Mouse (Mus musculus): ENCODE results near the gene Rnf113a1. TPM values are rescaled to one million over a fixed set of nuclear protein-coding genes. Genes with fewer than 3 reads are reported as not detected.
"Not testable (repeated sequence)": the region's sequence is repeated elsewhere in the genome, so short reads cannot be mapped to it uniquely, and the experiment has no call there.

Gene Rnf113a1
- total and polyA plus RNA-seq, 3 experiments, result 6.7 to 8.8 TPM; not detected in 1

DNA sequence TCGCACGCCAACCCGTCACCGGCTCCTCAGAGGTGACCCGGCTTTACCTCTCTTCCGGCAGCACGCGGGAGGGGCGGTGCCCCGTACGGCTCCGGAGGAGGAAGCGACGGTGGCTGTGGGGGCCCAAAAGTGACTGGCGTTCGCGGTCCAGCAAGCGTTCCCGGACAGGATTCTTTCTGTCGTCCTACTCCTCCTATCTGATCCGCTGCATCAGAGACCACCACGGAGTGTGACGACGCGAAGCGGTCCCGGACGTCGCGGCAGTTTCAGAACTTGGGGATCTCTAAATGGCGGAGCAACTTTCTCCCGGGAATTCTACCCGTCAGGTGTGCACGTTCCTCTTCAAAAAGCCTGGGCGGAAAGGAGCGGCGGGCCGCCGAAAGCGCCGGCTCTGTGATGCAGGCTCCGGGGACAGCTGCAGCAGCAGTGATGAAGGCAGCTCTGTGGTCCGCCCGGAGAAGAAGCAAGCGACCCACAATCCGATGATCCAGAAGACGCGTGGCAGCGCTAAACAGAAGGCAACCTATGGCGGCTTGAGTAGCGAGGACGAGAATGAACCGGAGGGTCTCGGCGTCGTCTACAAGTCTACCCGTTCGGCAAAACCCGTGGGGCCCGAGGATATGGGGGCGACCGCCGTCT lies at the start of gene Rnf113a1, which contains the start of gene Ndufa1 (continued):
- TF ChIP-seq MXI1 (IDR thresholded peaks at IDR 0.05; ENCODE audit: low read depth, low read length), result peak; percentile 89
- TF ChIP-seq POLR2A (IDR thresholded peaks at IDR 0.05; ENCODE audit: control insufficient read depth in 1 of 2, insufficient read depth in 1 of 2, low read depth in 1 of 2, low read length in 2 of 2, poor library complexity in 1 of 2), result peak in 1 of 2 experiments; percentile 63; a peak in 1 of 4 replicates
- TF ChIP-seq TBP (IDR thresholded peaks at IDR 0.05; ENCODE audit: low read depth, low read length), result no peak
- no peak for TF ChIP-seq JUND (IDR thresholded peaks at IDR 0.05; ENCODE audit: low read depth, low read length)

DNA sequence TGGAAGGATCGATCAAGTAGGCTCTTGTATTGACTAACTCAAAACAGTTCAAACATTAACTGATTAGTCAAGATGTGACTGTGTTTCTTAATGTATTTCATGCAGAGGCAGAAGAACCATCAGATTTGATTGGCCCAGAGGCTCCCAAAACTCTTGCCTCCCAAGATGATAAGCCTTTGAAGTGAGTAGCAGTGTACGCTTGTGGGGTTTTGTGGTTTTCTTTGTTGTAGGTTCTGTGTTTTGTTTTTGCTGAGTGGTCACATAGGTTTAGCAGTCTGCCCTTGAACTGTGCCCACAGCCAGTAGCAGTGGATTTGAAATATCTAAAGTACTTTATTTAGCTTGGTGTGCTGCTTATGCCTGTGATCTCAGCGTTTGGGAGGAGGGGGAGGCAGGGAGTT lies 49.3 kb upstream of the Rnf113a1 start:
- no peaks in the 10 kb centered on the region for H3K27me3 ChIP-seq (ENCODE audit: control insufficient read depth in 1 of 2, insufficient read depth in 2 of 2, low read length in 2 of 2)
- no peaks in the 10 kb centered on the region for H3K79me2 ChIP-seq (ENCODE audit: control insufficient read depth, insufficient read depth, low read length, poor library complexity)
- no peak overlapping the region for H3K9ac ChIP-seq (ENCODE audit: control insufficient read depth, low read depth, low read length, poor library complexity, severe bottlenecking)
- no peak for TF ChIP-seq ZKSCAN1 (IDR thresholded peaks at IDR 0.05; ENCODE audit: low read depth, low read length)
- no peaks in the 10 kb centered on the region for H3K4me1 ChIP-seq (ENCODE audit: control insufficient read depth in 1 of 2, insufficient read depth in 2 of 2, low read length in 2 of 2)
- no peak overlapping the region for H3K4me3 ChIP-seq (ENCODE audit: control insufficient read depth in 1 of 2, insufficient read depth in 1 of 2, low read depth in 2 of 2, low read length in 2 of 2)
- H3K36me3 ChIP-seq (ENCODE audit: control insufficient read depth in 1 of 2, insufficient read depth in 2 of 2, low read length in 2 of 2), result peaks cover 0 to 6% of the 10 kb centered on the region in 2 experiments; a peak in 1 of 4 replicates
- H3K27ac ChIP-seq (ENCODE audit: control insufficient read depth, low read depth, low read length), result no peak overlapping the region
- no peaks in the 10 kb centered on the region for H3K9me3 ChIP-seq (replicated peaks; ENCODE audit: insufficient read depth, low read length)
- no peak for DNase-seq (ENCODE audit: low read depth, low spot score)

DNA sequence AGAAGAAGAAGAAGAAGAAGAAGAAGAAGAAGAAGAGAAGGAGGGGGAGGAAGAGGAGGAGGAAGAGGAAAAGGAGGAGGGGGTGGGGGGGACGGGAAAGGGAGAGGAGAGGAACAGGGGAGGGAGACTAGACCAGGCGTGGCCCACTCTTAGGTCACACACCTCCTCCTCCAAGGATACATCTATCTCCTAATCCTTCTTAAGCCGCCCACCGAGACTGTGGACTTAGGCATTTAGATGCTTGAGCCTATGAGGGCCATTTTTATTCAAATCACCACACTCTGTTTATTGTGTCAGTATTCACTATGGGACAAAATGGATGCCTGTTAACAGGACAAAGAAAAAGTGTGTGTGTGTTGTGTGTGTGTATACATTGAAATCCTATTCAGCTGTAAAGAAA lies 46.5 kb upstream of the Rnf113a1 start:
- H3K4me1 ChIP-seq (ENCODE audit: control insufficient read depth in 1 of 2, insufficient read depth in 2 of 2, low read length in 2 of 2); H3K4me3 ChIP-seq (ENCODE audit: control insufficient read depth in 1 of 2, insufficient read depth in 1 of 2, low read depth in 2 of 2, low read length in 2 of 2); H3K27ac ChIP-seq (ENCODE audit: control insufficient read depth, low read depth, low read length); H3K9me3 ChIP-seq (replicated peaks; ENCODE audit: insufficient read depth, low read length); H3K79me2 ChIP-seq (ENCODE audit: control insufficient read depth, insufficient read depth, low read length, poor library complexity); DNase-seq (ENCODE audit: low read depth, low spot score); H3K9ac ChIP-seq (ENCODE audit: control insufficient read depth, low read depth, low read length, poor library complexity, severe bottlenecking); H3K27me3 ChIP-seq (ENCODE audit: control insufficient read depth in 1 of 2, insufficient read depth in 2 of 2, low read length in 2 of 2); H3K36me3 ChIP-seq (ENCODE audit: control insufficient read depth in 1 of 2, insufficient read depth in 2 of 2, low read length in 2 of 2): not testable (repeated sequence)

DNA sequence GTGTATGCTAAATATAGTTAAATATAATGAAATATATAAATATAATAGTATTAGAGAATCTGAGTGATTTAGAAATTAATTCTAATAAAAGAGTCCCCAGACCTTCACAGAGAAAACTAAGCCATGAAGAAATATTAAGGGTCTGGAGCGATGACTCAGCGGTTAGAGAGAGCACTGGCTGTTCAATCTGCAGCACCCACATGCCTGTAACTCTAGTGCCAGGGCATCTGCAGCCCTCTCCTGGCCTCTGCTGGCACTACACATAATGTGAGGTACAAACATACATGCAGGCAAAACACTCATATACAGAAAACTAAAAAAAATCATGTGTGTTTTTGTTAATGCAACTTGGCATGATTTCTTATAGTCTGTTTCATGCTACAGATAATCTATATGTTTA lies 46.1 kb upstream of the Rnf113a1 start:
- DNase-seq (ENCODE audit: low read depth, low spot score), result peak; percentile 68
- no peak overlapping the region for H3K27ac ChIP-seq (ENCODE audit: control insufficient read depth, low read depth, low read length)
- H3K9ac ChIP-seq (ENCODE audit: control insufficient read depth, low read depth, low read length, poor library complexity, severe bottlenecking), result no peak overlapping the region
- no peaks in the 10 kb centered on the region for H3K79me2 ChIP-seq (ENCODE audit: control insufficient read depth, insufficient read depth, low read length, poor library complexity)
- H3K4me1 ChIP-seq (ENCODE audit: control insufficient read depth in 1 of 2, insufficient read depth in 2 of 2, low read length in 2 of 2), result no peaks in the 10 kb centered on the region
- no peaks in the 10 kb centered on the region for H3K27me3 ChIP-seq (ENCODE audit: control insufficient read depth in 1 of 2, insufficient read depth in 2 of 2, low read length in 2 of 2)
- no peak overlapping the region for H3K4me3 ChIP-seq (ENCODE audit: control insufficient read depth in 1 of 2, insufficient read depth in 1 of 2, low read depth in 2 of 2, low read length in 2 of 2)
- peaks cover 0 to 6% of the 10 kb centered on the region in 2 experiments; a peak in 2 of 4 replicates for H3K36me3 ChIP-seq (ENCODE audit: control insufficient read depth in 1 of 2, insufficient read depth in 2 of 2, low read length in 2 of 2)
- H3K9me3 ChIP-seq (replicated peaks; ENCODE audit: insufficient read depth, low read length), result no peaks in the 10 kb centered on the region
- TF ChIP-seq BHLHE40 (IDR thresholded peaks at IDR 0.05; ENCODE audit: borderline replicate concordance, low read depth, low read length) (no peak), USF2 (IDR thresholded peaks at IDR 0.05; ENCODE audit: borderline replicate concordance in 1 of 2, insufficient read depth in 1 of 2, low read depth in 1 of 2, low read length in 2 of 2) (no peak), MAX (IDR thresholded peaks at IDR 0.05; ENCODE audit: low read length) (no peak), ZC3H11A (IDR thresholded peaks at IDR 0.05; ENCODE audit: low read depth, low read length) (no peak), NRF1 (IDR thresholded peaks at IDR 0.05; ENCODE audit: insufficient read depth, low read depth, low read length, poor library complexity, severe bottlenecking) (no peak), SIN3A (IDR thresholded peaks at IDR 0.05; ENCODE audit: low read length) (no peak), RCOR1 (IDR thresholded peaks at IDR 0.05; ENCODE audit: low read depth, low read length) (no peak), GATA1 (IDR thresholded peaks at IDR 0.05; ENCODE audit: low read depth, low read length) (no peak), E2F4 (IDR thresholded peaks at IDR 0.05; ENCODE audit: borderline replicate concordance, low read depth, low read length) (no peak), MYB (IDR thresholded peaks at IDR 0.05; ENCODE audit: low read depth, low read length) (no peak), GABPA (IDR thresholded peaks at IDR 0.05; ENCODE audit: low read depth, low read length) (no peak), MAFK (IDR thresholded peaks at IDR 0.05; ENCODE audit: borderline replicate concordance, low read depth, low read length) (peak; percentile 66; the same call in 1 of the 2 replicates), CHD2 (IDR thresholded peaks at IDR 0.05; ENCODE audit: low read length) (no peak), MYC (IDR thresholded peaks at IDR 0.05; ENCODE audit: low read depth, low read length) (no peak), RAD21 (IDR thresholded peaks at IDR 0.05; ENCODE audit: low read depth, low read length) (peak; percentile 28), MEF2A (IDR thresholded peaks at IDR 0.05; ENCODE audit: extremely low read depth, insufficient replicate concordance, low read depth, low read length, poor library complexity, severe bottlenecking) (no peak), ZMIZ1 (IDR thresholded peaks at IDR 0.05; ENCODE audit: low read depth, low read length) (no peak), CTCF (IDR thresholded peaks at IDR 0.05 in 2 of 3, conservative IDR thresholded peaks at IDR 0.05 in 1 of 3; ENCODE audit: control insufficient read depth in 1 of 3, insufficient read depth in 1 of 3, low read depth in 2 of 3, low read length in 3 of 3, poor library complexity in 1 of 3, severe bottlenecking in 1 of 3) (peak in 2 of 3 experiments; percentile 24 to 48; a peak in 3 of 6 replicates), NELFE (IDR thresholded peaks at IDR 0.05; ENCODE audit: low read depth, low read length) (no peak)

Data from MEL (cell line).